Mouse (Mus musculus): ENCODE results near the gene Hsf2bp. TPM values are rescaled to one million over a fixed set of nuclear protein-coding genes. Genes with fewer than 3 reads are reported as not detected.
"Not testable (repeated sequence)": the region's sequence is repeated elsewhere in the genome, so short reads cannot be mapped to it uniquely, and the experiment has no call there.

Gene Hsf2bp
- total RNA-seq (2017) = not detected in 3 replicates

GRCm38 (mm10) chr17:32035609-32036508 is at the start of gene Hsf2bp, which contains the start of gene Rrp1b:
TSS of gene Hsf2bp (minus strand) at chr17:32036349.
TSS of gene Rrp1b (plus strand) at chr17:32036100.
- ATAC-seq (replicated peaks; ENCODE audit: insufficient number of reproducible peaks, low FRiP score, low TSS enrichment, poor library complexity, severe bottlenecking) = peak; percentile 40; the same call in 1 of the 2 replicates

- ATAC-seq (replicated peaks; ENCODE audit: insufficient number of reproducible peaks, low FRiP score, low TSS enrichment, poor library complexity, severe bottlenecking) = no peak
These were observed 47.2 kb upstream of the Hsf2bp start for GRCm38 (mm10) chr17:32083351-32083750.

GRCm38 (mm10) chr17:32075164-32075563 is 39.0 kb upstream of the Hsf2bp start:
- ATAC-seq (replicated peaks; ENCODE audit: insufficient number of reproducible peaks, low FRiP score, low TSS enrichment, poor library complexity, severe bottlenecking) = 0 out of 2 replicates have a peak, but pooled peaks have one; percentile 15

- no peak for ATAC-seq (replicated peaks; ENCODE audit: insufficient number of reproducible peaks, low FRiP score, low TSS enrichment, poor library complexity, severe bottlenecking)
These were observed 38.5 kb upstream of the Hsf2bp start for GRCm38 (mm10) chr17:32074658-32075057.

- ATAC-seq (replicated peaks; ENCODE audit: insufficient number of reproducible peaks, low FRiP score, low TSS enrichment, poor library complexity, severe bottlenecking) = peak; percentile 85
These were observed 37.2 kb upstream of the Hsf2bp start for GRCm38 (mm10) chr17:32073359-32073758.

- no peak for ATAC-seq (replicated peaks; ENCODE audit: insufficient number of reproducible peaks, low FRiP score, low TSS enrichment, poor library complexity, severe bottlenecking)
These were observed 32.7 kb upstream of the Hsf2bp start for GRCm38 (mm10) chr17:32068810-32069209.

GRCm38 (mm10) chr17:32068381-32068780 is 32.2 kb upstream of the Hsf2bp start:
- ATAC-seq (replicated peaks; ENCODE audit: insufficient number of reproducible peaks, low FRiP score, low TSS enrichment, poor library complexity, severe bottlenecking) = no peak

GRCm38 (mm10) chr17:32067541-32067940 is 31.4 kb upstream of the Hsf2bp start:
- ATAC-seq (replicated peaks; ENCODE audit: insufficient number of reproducible peaks, low FRiP score, low TSS enrichment, poor library complexity, severe bottlenecking) = no peak

GRCm38 (mm10) chr17:32064762-32065161 is 28.6 kb upstream of the Hsf2bp start:
- ATAC-seq (replicated peaks; ENCODE audit: insufficient number of reproducible peaks, low FRiP score, low TSS enrichment, poor library complexity, severe bottlenecking) = not testable (repeated sequence)

GRCm38 (mm10) chr17:32063654-32064053 is 27.5 kb upstream of the Hsf2bp start:
- no peak for ATAC-seq (replicated peaks; ENCODE audit: insufficient number of reproducible peaks, low FRiP score, low TSS enrichment, poor library complexity, severe bottlenecking)

GRCm38 (mm10) chr17:32061219-32061618 is 25.1 kb upstream of the Hsf2bp start:
- no peak for ATAC-seq (replicated peaks; ENCODE audit: insufficient number of reproducible peaks, low FRiP score, low TSS enrichment, poor library complexity, severe bottlenecking)

GRCm38 (mm10) chr17:32059084-32059483 is 22.9 kb upstream of the Hsf2bp start:
- ATAC-seq (replicated peaks; ENCODE audit: insufficient number of reproducible peaks, low FRiP score, low TSS enrichment, poor library complexity, severe bottlenecking) = no peak

- no peak for ATAC-seq (replicated peaks; ENCODE audit: insufficient number of reproducible peaks, low FRiP score, low TSS enrichment, poor library complexity, severe bottlenecking)
These were observed 21.7 kb upstream of the Hsf2bp start for GRCm38 (mm10) chr17:32057843-32058242.

- ATAC-seq (replicated peaks; ENCODE audit: insufficient number of reproducible peaks, low FRiP score, low TSS enrichment, poor library complexity, severe bottlenecking) = no peak
These were observed 17.5 kb upstream of the Hsf2bp start for GRCm38 (mm10) chr17:32053677-32054076.

GRCm38 (mm10) chr17:32052237-32053080 is 16.3 kb upstream of the Hsf2bp start:
- no peak for ATAC-seq (replicated peaks; ENCODE audit: insufficient number of reproducible peaks, low FRiP score, low TSS enrichment, poor library complexity, severe bottlenecking)

- ATAC-seq (replicated peaks; ENCODE audit: insufficient number of reproducible peaks, low FRiP score, low TSS enrichment, poor library complexity, severe bottlenecking) = no peak
These were observed 14.5 kb upstream of the Hsf2bp start for GRCm38 (mm10) chr17:32050609-32051008.

- no peak for ATAC-seq (replicated peaks; ENCODE audit: insufficient number of reproducible peaks, low FRiP score, low TSS enrichment, poor library complexity, severe bottlenecking)
These were observed 13.8 kb upstream of the Hsf2bp start for GRCm38 (mm10) chr17:32049914-32050313.

GRCm38 (mm10) chr17:32048351-32048750 is 12.2 kb upstream of the Hsf2bp start:
- ATAC-seq (replicated peaks; ENCODE audit: insufficient number of reproducible peaks, low FRiP score, low TSS enrichment, poor library complexity, severe bottlenecking) = no peak

GRCm38 (mm10) chr17:32046541-32046940 is 10.4 kb upstream of the Hsf2bp start:
- no peak for ATAC-seq (replicated peaks; ENCODE audit: insufficient number of reproducible peaks, low FRiP score, low TSS enrichment, poor library complexity, severe bottlenecking)

Data from monocyte, adult 5-6 weeks (primary cell).